Mouse (Mus musculus): ENCODE results near the gene Thbd. TPM values are rescaled to one million over a fixed set of nuclear protein-coding genes. Genes with fewer than 3 reads are reported as not detected.

Thbd gene
- total and polyA plus RNA-seq, 2 experiments from 2014 or later, result 14.7 to 26.1 TPM

DNA sequence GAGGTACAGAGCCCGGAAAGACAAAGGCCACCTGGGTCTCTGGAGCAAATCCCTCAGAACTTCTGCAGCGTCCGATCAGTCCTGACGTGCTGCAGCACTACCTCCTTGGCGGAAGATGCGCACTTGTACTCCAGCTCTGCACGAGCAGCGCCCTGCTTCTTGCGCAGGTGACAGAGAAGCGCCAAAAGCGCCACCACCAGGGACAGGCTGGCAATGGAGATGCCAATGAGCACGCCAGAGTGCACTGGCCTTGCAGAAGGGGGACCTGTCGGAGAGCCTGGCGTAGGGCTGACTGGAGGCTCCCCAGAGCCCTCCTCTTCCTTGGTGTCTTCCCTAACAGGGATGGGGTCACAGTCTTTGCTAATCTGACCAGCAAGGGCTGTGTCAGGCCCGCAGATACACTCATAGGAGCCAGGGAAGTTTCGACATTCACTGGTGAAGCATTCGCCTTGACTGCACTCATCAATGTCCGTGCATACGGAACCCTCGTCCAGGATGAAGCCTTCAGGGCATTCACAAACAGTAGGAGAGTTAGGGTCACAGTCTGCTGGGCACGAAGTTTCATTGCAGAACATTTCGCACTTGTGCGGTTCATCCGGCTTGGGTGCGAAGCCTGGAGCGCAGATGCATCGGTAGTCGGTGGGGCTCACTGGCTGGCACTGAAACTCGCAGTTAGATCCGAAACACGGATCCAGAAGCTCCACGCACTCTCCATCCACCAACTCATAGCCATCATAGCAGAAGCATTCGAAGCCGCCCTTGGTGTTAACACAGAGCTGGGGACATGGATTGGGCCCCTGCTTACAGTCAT lies 1.6 kb downstream of the Thbd start:
- Histone ChIP-seq H3K36me3 (ENCODE audit: insufficient read depth, low read length) (no peaks in the 10 kb centered on the region), H3K4me1 (ENCODE audit: insufficient read depth, low read length) (peaks cover 4% of the 10 kb centered on the region; the same call in 1 of the 2 replicates), H3K27ac (ENCODE audit: low read depth, low read length) (no peak overlapping the region), H3K27me3 (ENCODE audit: insufficient read depth, low read length) (peaks cover 34% of the 10 kb centered on the region), H3K9ac (replicated peaks; ENCODE audit: low read length, poor library complexity, severe bottlenecking) (0 out of 2 replicates have a peak overlapping the region, but pooled peaks have one; percentile 3), H3K4me3 (ENCODE audit: low read depth, low read length) (peak overlapping the region; percentile 31), H3K4me2 (ENCODE audit: low read depth, low read length, poor library complexity, severe bottlenecking) (peak overlapping the region; percentile 52), H3K9me3 (ENCODE audit: low read length) (no peaks in the 10 kb centered on the region)
- 11% methylated on average over 34 of the region's 34 CpGs for WGBS
- ATAC-seq (ENCODE audit: low FRiP score) (no peak), DNase-seq (ENCODE audit: low spot score) (peak; percentile 62)
- TF ChIP-seq CTCF (IDR thresholded peaks at IDR 0.05), result peak; percentile 65

DNA sequence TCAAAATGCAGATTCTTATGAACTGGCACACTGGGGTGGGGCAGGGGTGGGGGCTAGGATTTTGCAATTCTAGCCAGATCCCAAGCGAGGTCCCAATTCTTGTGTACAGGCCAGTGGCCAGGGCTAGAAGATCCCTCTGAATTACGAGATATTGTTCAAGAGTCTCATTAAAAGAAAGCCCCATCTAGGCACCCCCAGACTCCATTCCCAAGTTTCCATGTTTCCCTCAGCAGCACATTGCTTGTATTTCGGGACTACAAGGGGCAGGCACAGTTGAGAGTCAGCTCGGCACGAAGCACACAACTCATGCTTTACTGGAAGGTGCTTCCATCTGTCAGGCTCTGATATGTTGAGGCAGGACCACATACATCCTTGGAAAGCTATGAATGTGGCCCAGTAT lies 3.1 kb downstream of the Thbd start:
- H3K4me3 ChIP-seq (ENCODE audit: low read depth, low read length), result no peak overlapping the region
- no peaks in the 10 kb centered on the region for H3K36me3 ChIP-seq (ENCODE audit: insufficient read depth, low read length)
- no peak overlapping the region for H3K27ac ChIP-seq (ENCODE audit: low read depth, low read length)
- WGBS, result 80% methylated on average over 5 of the region's 5 CpGs
- TF ChIP-seq CTCF (IDR thresholded peaks at IDR 0.05), result no peak
- peaks cover 34% of the 10 kb centered on the region for H3K27me3 ChIP-seq (ENCODE audit: insufficient read depth, low read length)
- no peaks in the 10 kb centered on the region for H3K9me3 ChIP-seq (ENCODE audit: low read length)
- ATAC-seq (ENCODE audit: low FRiP score) (no peak), DNase-seq (ENCODE audit: low spot score) (no peak)
- peaks cover 4% of the 10 kb centered on the region; the same call in 1 of the 2 replicates for H3K4me1 ChIP-seq (ENCODE audit: insufficient read depth, low read length)
- H3K9ac ChIP-seq (replicated peaks; ENCODE audit: low read length, poor library complexity, severe bottlenecking), result no peak overlapping the region
- H3K4me2 ChIP-seq (ENCODE audit: low read depth, low read length, poor library complexity, severe bottlenecking), result no peak overlapping the region

DNA sequence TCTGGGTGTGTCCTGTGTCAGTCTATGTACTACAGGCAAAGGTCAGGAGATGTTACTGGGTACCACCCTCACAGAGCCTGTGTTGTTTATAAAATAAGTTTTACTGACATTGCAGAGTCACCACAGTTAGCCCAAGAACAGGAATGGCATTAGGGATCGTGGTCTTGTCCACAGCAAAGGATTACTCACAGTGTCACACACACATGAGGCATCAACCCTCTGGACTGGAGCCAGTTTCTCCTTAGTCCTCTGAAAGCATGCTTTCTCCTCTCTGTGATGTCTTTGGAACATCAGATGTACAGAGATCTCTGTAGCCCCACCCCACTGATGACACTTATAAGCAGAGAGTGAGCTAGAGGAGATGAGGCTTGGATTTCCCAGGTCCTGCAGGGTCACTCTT lies 5.8 kb downstream of the Thbd start:
- no peak for DNase-seq (ENCODE audit: low spot score)
- WGBS, result 52% methylated on average over 1 of the region's 1 CpGs
- Histone ChIP-seq H3K9ac (replicated peaks; ENCODE audit: low read length, poor library complexity, severe bottlenecking) (no peak overlapping the region), H3K36me3 (ENCODE audit: insufficient read depth, low read length) (no peaks in the 10 kb centered on the region), H3K27me3 (ENCODE audit: insufficient read depth, low read length) (peaks cover 15% of the 10 kb centered on the region), H3K27ac (ENCODE audit: low read depth, low read length) (no peak overlapping the region), H3K4me2 (ENCODE audit: low read depth, low read length, poor library complexity, severe bottlenecking) (no peak overlapping the region), H3K4me1 (ENCODE audit: insufficient read depth, low read length) (peaks cover 3% of the 10 kb centered on the region; the same call in 1 of the 2 replicates), H3K4me3 (ENCODE audit: low read depth, low read length) (no peak overlapping the region), H3K9me3 (ENCODE audit: low read length) (no peaks in the 10 kb centered on the region)
- no peak for TF ChIP-seq CTCF (IDR thresholded peaks at IDR 0.05)
- ATAC-seq (ENCODE audit: low FRiP score), result no peak

- Histone ChIP-seq H3K36me3 (ENCODE audit: insufficient read depth, low read length) (no peaks in the 10 kb centered on the region), H3K9me3 (ENCODE audit: low read length) (no peaks in the 10 kb centered on the region)
- TF ChIP-seq CTCF (IDR thresholded peaks at IDR 0.05), result no peak
Measured at GRCm38 (mm10) chr2:148398901-148399685, 8.9 kb downstream of the Thbd start.

DNA sequence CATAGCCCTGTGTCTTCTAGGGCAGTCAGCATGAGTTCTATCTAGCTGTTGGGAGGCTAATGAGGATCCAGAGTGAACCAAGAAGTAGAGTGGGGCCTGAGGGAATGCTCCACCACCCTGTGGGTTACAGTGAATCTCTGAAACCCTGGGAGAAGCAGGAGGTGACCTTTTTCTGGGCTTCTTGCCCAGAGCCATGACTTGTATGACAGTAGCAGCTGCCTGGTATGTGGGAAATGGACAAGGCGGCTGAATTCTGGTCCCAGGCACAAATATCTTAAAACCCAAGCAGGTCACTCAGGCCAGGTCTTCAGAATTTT lies 10.2 kb downstream of the Thbd start:
- DNase-seq (ENCODE audit: low spot score) (no peak), ATAC-seq (ENCODE audit: low FRiP score) (no peak)
- Histone ChIP-seq H3K9me3 (ENCODE audit: low read length) (no peaks in the 10 kb centered on the region), H3K4me3 (ENCODE audit: low read depth, low read length) (no peak overlapping the region), H3K4me2 (ENCODE audit: low read depth, low read length, poor library complexity, severe bottlenecking) (peak overlapping the region; percentile 21), H3K27me3 (ENCODE audit: insufficient read depth, low read length) (peaks cover 9% of the 10 kb centered on the region; the same call in 1 of the 2 replicates), H3K4me1 (ENCODE audit: insufficient read depth, low read length) (peaks cover 13% of the 10 kb centered on the region; the same call in 1 of the 2 replicates), H3K36me3 (ENCODE audit: insufficient read depth, low read length) (no peaks in the 10 kb centered on the region), H3K9ac (replicated peaks; ENCODE audit: low read length, poor library complexity, severe bottlenecking) (no peak overlapping the region), H3K27ac (ENCODE audit: low read depth, low read length) (no peak overlapping the region)
- 89% methylated on average over 1 of the region's 1 CpGs for WGBS
- no peak for TF ChIP-seq CTCF (IDR thresholded peaks at IDR 0.05)

More at GRCm38 (mm10) chr2:148398901-148399685, 8.9 kb downstream of the Thbd start:
- no peak overlapping the region for H3K4me3 ChIP-seq (ENCODE audit: low read depth, low read length)
- DNase-seq (ENCODE audit: low spot score) (no peak), ATAC-seq (ENCODE audit: low FRiP score) (no peak)
- peaks cover 13% of the 10 kb centered on the region; the same call in 1 of the 2 replicates for H3K4me1 ChIP-seq (ENCODE audit: insufficient read depth, low read length)
- 88% methylated on average over 5 of the region's 5 CpGs for WGBS
- H3K27ac ChIP-seq (ENCODE audit: low read depth, low read length), result no peak overlapping the region
- H3K27me3 ChIP-seq (ENCODE audit: insufficient read depth, low read length), result peaks cover 5% of the 10 kb centered on the region; the same call in 1 of the 2 replicates
- no peak overlapping the region for H3K4me2 ChIP-seq (ENCODE audit: low read depth, low read length, poor library complexity, severe bottlenecking)
- H3K9ac ChIP-seq (replicated peaks; ENCODE audit: low read length, poor library complexity, severe bottlenecking), result no peak overlapping the region
